Mouse (Mus musculus) neural tube, embryonic 14.5 days (tissue): ENCODE results near the gene Emp1. TPM values are rescaled to one million over a fixed set of nuclear protein-coding genes. Genes with fewer than 3 reads are reported as not detected.

Experiments
- ATAC-seq: fragments of 200-750 bp; cut with Nextera tagmentation; 2 replicates; pipeline ENCODE4 v1.8.0; 2017; ENCODE audit warnings: low read depth, mild to moderate bottlenecking, moderate TSS enrichment, moderate library complexity
- H3K27ac ChIP-seq: fragments of 300-500 bp; sonication (generic); 2 replicates; pipeline ENCODE4 v1.5.1; 2014; ENCODE audit warnings: low read depth, mild to moderate bottlenecking, control low read depth, low read length, moderate library complexity, mixed read lengths
- H3K27me3 ChIP-seq: fragments of 300-500 bp; sonication (generic); 2 replicates; pipeline ENCODE4 v1.6.1; 2014; ENCODE audit warnings: low read length; ENCODE audit not compliant: control insufficient read depth, insufficient read depth
- H3K36me3 ChIP-seq: fragments of 300-500 bp; sonication (generic); 2 replicates; pipeline ENCODE4 v1.6.1; 2014; ENCODE audit warnings: low read length, mixed read lengths; ENCODE audit not compliant: control insufficient read depth, insufficient read depth
- H3K4me1 ChIP-seq: fragments of 300-500 bp; sonication (generic); 2 replicates; pipeline ENCODE4 v1.6.1; 2014; ENCODE audit warnings: low read length; ENCODE audit not compliant: control insufficient read depth, insufficient read depth
- H3K4me2 ChIP-seq: fragments of 300-500 bp; sonication (generic); 2 replicates; pipeline ENCODE4 v1.6.1; 2014; ENCODE audit warnings: mild to moderate bottlenecking, low read depth, low read length, control low read depth
- H3K4me3 ChIP-seq: fragments of 300-500 bp; sonication (generic); 2 replicates; pipeline ENCODE4 v1.5.1; 2014; ENCODE audit warnings: low read depth, low read length, control low read depth, mixed read lengths
- H3K9ac ChIP-seq: fragments of 300-500 bp; sonication (generic); replicated peaks from 2 replicates; pipeline ENCODE4 v1.6.1; 2014; ENCODE audit warnings: low read depth, mild to moderate bottlenecking, control low read depth, low read length, mixed read lengths
- H3K9me3 ChIP-seq: fragments of 300-500 bp; sonication (generic); 2 replicates; pipeline ENCODE4 v1.6.1; 2016; ENCODE audit warnings: low read length; ENCODE audit not compliant: control insufficient read depth
- WGBS: fragments of 180-500 bp; shearing (Covaris S2); extraction: QIAGEN DNeasy Blood & Tissue Kit; methylation state at CpG from one replicate; pipeline ENCODE4 v1.1.7; 2014; 5-methylcytosine and 5-hydroxymethylcytosine counted together
- polyA plus RNA-seq: library from polyadenylated mRNA; unstranded; fragments of >200 nt; fragmentation: Nextera tagmentation; extraction: Ambion mirVana; gene quantifications from 2 replicates; pipeline ENCODE4 v1.2.1, GENCODE M21; 2014

Gene Emp1
- polyA plus RNA-seq, 1 experiment from 2014 or later: 2.0 TPM

- no peak overlapping the region for H3K4me2 ChIP-seq
- no peaks in the 10 kb centered on the region for H3K27me3 ChIP-seq
- no peak overlapping the region for H3K4me3 ChIP-seq
- 83% methylated on average over 8 of the region's 8 CpGs for WGBS
- no peaks in the 10 kb centered on the region for H3K4me1 ChIP-seq
- ATAC-seq: no peak
- no peak overlapping the region for H3K27ac ChIP-seq
- no peak overlapping the region for H3K9ac ChIP-seq
- no peaks in the 10 kb centered on the region for H3K36me3 ChIP-seq
- H3K9me3 ChIP-seq: no peaks in the 10 kb centered on the region
Measured at GRCm38 (mm10) chr6:135418223-135418824, 56.0 kb downstream of the Emp1 start.

GRCm38 (mm10) chr6:135428246-135428645, 65.9 kb downstream of the Emp1 start:
- H3K36me3 ChIP-seq: no peaks in the 10 kb centered on the region
- no peaks in the 10 kb centered on the region for H3K9me3 ChIP-seq
- H3K4me1 ChIP-seq: no peaks in the 10 kb centered on the region
- no peak for ATAC-seq
- 86% methylated on average over 2 of the region's 2 CpGs for WGBS
- no peak overlapping the region for H3K4me2 ChIP-seq
- H3K27ac ChIP-seq: no peak overlapping the region
- no peak overlapping the region for H3K4me3 ChIP-seq
- no peaks in the 10 kb centered on the region for H3K27me3 ChIP-seq
- no peak overlapping the region for H3K9ac ChIP-seq

- H3K36me3 ChIP-seq: no peaks in the 10 kb centered on the region
- no peak overlapping the region for H3K4me3 ChIP-seq
- WGBS: 58% methylated on average over 8 of the region's 8 CpGs
- ATAC-seq: no peak; the same call in 1 of the 2 replicates
- H3K9me3 ChIP-seq: no peaks in the 10 kb centered on the region
- H3K4me2 ChIP-seq: no peak overlapping the region
- no peak overlapping the region for H3K9ac ChIP-seq
- no peaks in the 10 kb centered on the region for H3K4me1 ChIP-seq
- H3K27ac ChIP-seq: no peak overlapping the region
- no peaks in the 10 kb centered on the region for H3K27me3 ChIP-seq
Measured at GRCm38 (mm10) chr6:135429268-135429909, 67.0 kb downstream of the Emp1 start.

- no peak overlapping the region for H3K4me2 ChIP-seq
- H3K4me1 ChIP-seq: no peaks in the 10 kb centered on the region
- WGBS: 87% methylated on average over 8 of the region's 8 CpGs
- H3K27me3 ChIP-seq: no peaks in the 10 kb centered on the region
- no peak overlapping the region for H3K9ac ChIP-seq
- no peaks in the 10 kb centered on the region for H3K36me3 ChIP-seq
- no peaks in the 10 kb centered on the region for H3K9me3 ChIP-seq
- H3K27ac ChIP-seq: no peak overlapping the region
- no peak for ATAC-seq
- H3K4me3 ChIP-seq: no peak overlapping the region
Measured at GRCm38 (mm10) chr6:135430441-135430970, 68.2 kb downstream of the Emp1 start.

Other genes starting within 250 kb of the Emp1 start
- not detected in 2 replicates for gene Gprc5d, start 244.3 kb upstream of the Emp1 start, polyA plus RNA-seq
- gene Fam234b, start 164.6 kb upstream of the Emp1 start, polyA plus RNA-seq: 124 and 131 TPM in 2 replicates
- 1.8 and 3.0 TPM in 2 replicates for gene Hebp1, start 164.5 kb upstream of the Emp1 start, polyA plus RNA-seq
- gene Gsg1, start 108.2 kb upstream of the Emp1 start, polyA plus RNA-seq: 0.27 and 0.57 TPM in 2 replicates
- 0.58 TPM in 1 of 2 replicates, not detected in the other for gene Pbp2, start 52.1 kb upstream of the Emp1 start, polyA plus RNA-seq